ENCODE assay signal across 28 mouse cellular contexts in genomic region chr11:53869172-53869571, GRCm38 (mm10). TPM values are rescaled to one million over a fixed set of nuclear protein-coding genes. Genes with fewer than 3 reads are reported as not detected.
"Had no signal": no experiment of that assay in that cellular context is flagged by ENCODE, and none has a peak within 500 bp of the region (broad histone marks: within the 10 kb centered on the region; RNA-seq: fewer than 3 reads in every experiment).

No protein-coding gene starts in this region.

- H3K4me1 ChIP-seq: hindbrain, embryonic 10.5 days; hindbrain, embryonic 12.5 days; intestine, embryonic 15.5 days; limb, embryonic 10.5 days; limb, embryonic 12.5 days; liver, embryonic 13.5 days; liver, embryonic 15.5 days had no signal

- H3K9me3 ChIP-seq: heart, embryonic 10.5 days; heart, embryonic 12.5 days; hindbrain, embryonic 10.5 days; hindbrain, embryonic 12.5 days; intestine, embryonic 15.5 days; limb, embryonic 10.5 days; limb, embryonic 12.5 days; liver, embryonic 13.5 days; liver, embryonic 15.5 days had no signal

- H3K27ac ChIP-seq: gastrocnemius, adult 2 months; heart, embryonic 10.5 days; hindbrain, embryonic 10.5 days; hindbrain, embryonic 12.5 days; hindbrain, embryonic 14.5 days; intestine, embryonic 15.5 days; layer of hippocampus, adult 2 months; left cerebral cortex, adult 2 months; limb, embryonic 10.5 days; limb, embryonic 12.5 days; liver, embryonic 13.5 days; liver, embryonic 15.5 days had no signal

- H3K4me2 ChIP-seq: heart, embryonic 12.5 days; hindbrain, embryonic 12.5 days; hindbrain, embryonic 14.5 days; intestine, embryonic 15.5 days; limb, embryonic 12.5 days; liver, embryonic 11.5 days; liver, embryonic 13.5 days; liver, embryonic 15.5 days had no signal

- H3K9ac ChIP-seq: heart, embryonic 12.5 days; hindbrain, embryonic 12.5 days; hindbrain, embryonic 14.5 days; intestine, embryonic 15.5 days; limb, embryonic 12.5 days; liver, embryonic 13.5 days; liver, embryonic 15.5 days; liver, postnatal 0 days had no signal

- H3K36me3 ChIP-seq: intestine, embryonic 15.5 days; liver, embryonic 15.5 days had no signal

- DNase-seq: gastrocnemius, adult 2 months; gastrocnemius, postnatal 10 days; gastrocnemius, postnatal 25 days; heart, postnatal 10 days; heart, postnatal 4 days; kidney, adult 18-20 months; kidney, adult 8-10 months; kidney, postnatal 10 days; kidney, postnatal 25 days; kidney, postnatal 4 days; liver; liver, embryonic 13.5 days; liver, postnatal 0 days had no signal

- H3K4me3 ChIP-seq: gastrocnemius, adult 2 months; heart, embryonic 10.5 days; heart, embryonic 12.5 days; hindbrain, embryonic 10.5 days; hindbrain, embryonic 12.5 days; intestine, embryonic 15.5 days; layer of hippocampus, adult 2 months; left cerebral cortex, adult 2 months; limb, embryonic 10.5 days; limb, embryonic 12.5 days; liver, embryonic 13.5 days; liver, embryonic 15.5 days had no signal

- H3K27me3 ChIP-seq: heart, embryonic 12.5 days; hindbrain, embryonic 12.5 days; intestine, embryonic 15.5 days; limb, embryonic 12.5 days; liver, embryonic 13.5 days; liver, embryonic 15.5 days had no signal

- ATAC-seq: hindbrain, embryonic 16.5 days; inflammation-experienced regulatory T-cells, adult 6 months; intestine, embryonic 15.5 days; intestine, postnatal 0 days had no signal

RNA-seq across cellular contexts. Expression of gene Gm12216, which starts 10.1 kb away (rescaled TPM):
- polyA plus RNA-seq: hindbrain, embryonic 12.5 days; hindbrain, embryonic 14.5 days; liver, embryonic 15.5 days had no signal
